Mouse (Mus musculus): ENCODE measurements at regions not wholly inside any gene's neighbourhood (a gene's known extent, or its start where the extent isn't known, plus 50 kb on each side); places are given as distances from the start of the nearest gene placed in this dataset.
"Not testable (repeated sequence)": the region's sequence is repeated elsewhere in the genome, so short reads cannot be mapped to it uniquely, and the experiment has no call there.

DNA sequence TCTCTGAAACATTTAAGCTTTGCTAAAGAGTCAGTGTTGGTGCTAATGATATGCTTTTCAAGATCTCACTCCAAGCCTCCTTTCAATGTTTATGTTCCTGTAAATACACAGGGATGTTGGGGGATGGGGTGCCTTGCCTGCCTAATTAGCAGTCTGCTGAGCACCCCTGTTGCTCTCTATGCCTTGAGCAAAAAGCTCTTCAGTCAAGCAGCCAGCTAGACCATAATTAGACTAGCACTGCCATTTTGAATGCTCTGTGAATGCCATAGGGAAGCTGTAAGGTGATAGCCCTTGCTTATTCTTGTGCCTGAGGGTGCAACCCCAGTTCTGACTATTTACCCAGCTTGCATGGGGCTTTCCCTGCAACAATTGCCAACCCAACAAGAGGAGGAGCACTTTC, 338.6 kb upstream of the Cwc22 start:
- no peak for ATAC-seq (replicated peaks; ENCODE audit: poor library complexity, severe bottlenecking)

DNA sequence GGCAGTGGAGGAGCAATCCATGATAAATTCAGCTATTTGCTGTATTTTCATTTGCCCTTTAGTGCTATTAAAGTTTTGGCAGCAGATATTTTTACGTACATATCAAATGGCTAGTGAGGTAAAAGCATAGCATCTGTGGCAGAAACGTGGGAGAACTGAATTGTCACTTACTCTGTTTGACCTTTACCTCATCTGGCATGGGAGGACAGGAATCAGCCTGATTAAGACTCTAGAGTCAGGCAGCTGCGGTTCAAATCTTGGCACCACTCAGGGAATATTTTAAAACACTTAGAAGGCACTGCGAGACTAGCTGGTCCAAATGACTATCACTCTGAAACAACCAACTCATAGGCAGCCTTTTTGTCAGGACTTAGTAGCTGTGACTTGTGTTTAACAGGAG, 337.4 kb upstream of the Cwc22 start:
- ATAC-seq (replicated peaks; ENCODE audit: poor library complexity, severe bottlenecking) = no peak

- not testable (repeated sequence) for ATAC-seq (replicated peaks; ENCODE audit: poor library complexity, severe bottlenecking)
Measured at GRCm38 (mm10) chr2:78281846-78282245, 335.7 kb upstream of the Cwc22 start.

DNA sequence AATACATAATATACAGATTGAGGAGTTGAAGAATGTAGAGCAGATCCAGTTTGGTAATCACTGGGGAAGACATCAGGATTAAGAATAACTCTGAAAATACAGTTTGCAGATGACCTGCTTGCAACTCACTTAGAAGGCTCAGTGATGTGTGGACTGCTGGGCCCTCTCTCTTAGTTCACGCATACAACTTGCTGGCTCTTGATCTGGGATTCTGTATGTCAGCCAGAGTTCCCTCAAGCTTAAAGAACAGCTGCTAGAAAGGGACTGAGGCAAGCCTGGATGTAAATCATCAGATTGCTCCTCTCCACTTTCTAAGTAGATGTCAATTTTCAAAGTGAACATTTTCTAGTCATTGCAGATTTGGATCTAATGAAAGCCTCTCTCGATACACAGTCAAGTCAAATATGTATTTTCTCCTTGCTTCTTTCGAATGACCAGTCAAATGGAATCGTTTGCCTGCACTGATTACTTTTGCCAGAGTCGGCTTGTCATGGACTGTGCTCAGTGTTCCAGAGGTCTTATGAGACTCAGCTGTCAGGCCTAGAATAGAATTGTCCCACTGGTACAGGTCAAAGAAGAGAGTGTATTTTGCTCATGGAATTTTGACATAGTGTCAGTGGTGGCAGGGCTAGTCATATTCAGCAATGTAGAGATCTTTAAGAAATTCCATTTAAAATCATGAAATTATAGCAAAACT, 334.2 kb upstream of the Cwc22 start:
- no peak for ATAC-seq (replicated peaks; ENCODE audit: poor library complexity, severe bottlenecking)

- no peak for ATAC-seq (replicated peaks; ENCODE audit: poor library complexity, severe bottlenecking)
Measured at GRCm38 (mm10) chr2:78279382-78280056, 333.3 kb upstream of the Cwc22 start.

DNA sequence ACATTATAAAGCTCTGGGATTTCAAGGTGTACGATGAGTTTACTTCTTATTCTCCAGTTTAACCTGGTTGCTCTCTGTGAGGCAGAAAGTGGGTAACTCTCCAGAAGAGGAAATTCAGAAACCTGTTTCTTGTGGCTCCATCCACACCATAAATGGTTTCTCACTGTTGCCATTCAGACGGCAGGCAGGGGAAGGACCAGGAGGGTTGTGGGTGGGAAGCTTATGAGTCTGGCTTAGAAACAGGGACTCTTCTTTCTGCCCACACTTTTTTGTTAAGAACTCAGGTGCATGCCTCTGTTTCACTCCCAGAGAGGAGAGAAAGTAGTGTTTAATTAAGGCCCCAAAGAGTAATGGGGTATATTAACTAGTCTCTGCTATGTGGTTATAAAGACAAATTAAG, 332.5 kb upstream of the Cwc22 start:
- ATAC-seq (replicated peaks; ENCODE audit: poor library complexity, severe bottlenecking) = no peak

DNA sequence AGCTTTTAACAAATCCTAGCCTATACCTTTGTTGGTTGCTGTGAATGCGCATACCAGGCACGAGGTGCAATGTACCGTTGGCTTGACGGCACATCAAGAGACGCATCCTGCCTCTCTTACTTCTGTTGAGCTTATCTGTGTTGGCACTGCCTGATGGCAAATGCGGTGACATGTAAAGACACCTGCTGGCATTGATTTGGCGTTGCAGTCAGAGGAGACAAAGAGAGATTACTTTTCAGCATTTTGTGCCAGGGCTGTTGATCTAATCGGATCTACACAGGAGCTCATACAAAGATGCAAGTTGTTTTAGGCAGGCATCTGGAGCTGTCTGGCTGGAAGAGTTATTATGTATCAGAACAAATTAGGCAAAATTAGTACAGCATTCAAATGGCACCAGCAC, 331.5 kb upstream of the Cwc22 start:
- no peak for ATAC-seq (replicated peaks; ENCODE audit: poor library complexity, severe bottlenecking)

- ATAC-seq (replicated peaks; ENCODE audit: poor library complexity, severe bottlenecking) = no peak
Measured at GRCm38 (mm10) chr2:78274122-78274521, 327.9 kb upstream of the Cwc22 start.

DNA sequence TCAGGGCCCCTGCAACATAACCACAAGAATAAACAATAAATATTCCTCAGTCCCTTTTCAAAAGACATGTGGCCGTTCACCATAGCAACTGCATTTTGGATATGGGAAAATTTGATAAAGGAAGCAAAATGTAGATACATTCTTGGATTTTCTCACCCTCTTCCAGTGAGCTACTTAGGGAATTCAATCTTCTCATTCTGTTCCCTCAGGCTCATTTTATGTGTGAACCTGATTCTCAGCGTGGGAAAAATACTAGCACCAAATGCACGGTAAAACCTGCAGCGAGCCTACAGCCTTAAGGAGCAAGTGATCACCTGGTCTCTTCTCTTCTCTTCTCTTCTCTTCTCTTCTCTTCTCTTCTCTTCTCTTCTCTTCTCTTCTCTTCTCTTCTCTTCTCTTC, 322.5 kb upstream of the Cwc22 start:
- no peak for ATAC-seq (replicated peaks; ENCODE audit: poor library complexity, severe bottlenecking)

DNA sequence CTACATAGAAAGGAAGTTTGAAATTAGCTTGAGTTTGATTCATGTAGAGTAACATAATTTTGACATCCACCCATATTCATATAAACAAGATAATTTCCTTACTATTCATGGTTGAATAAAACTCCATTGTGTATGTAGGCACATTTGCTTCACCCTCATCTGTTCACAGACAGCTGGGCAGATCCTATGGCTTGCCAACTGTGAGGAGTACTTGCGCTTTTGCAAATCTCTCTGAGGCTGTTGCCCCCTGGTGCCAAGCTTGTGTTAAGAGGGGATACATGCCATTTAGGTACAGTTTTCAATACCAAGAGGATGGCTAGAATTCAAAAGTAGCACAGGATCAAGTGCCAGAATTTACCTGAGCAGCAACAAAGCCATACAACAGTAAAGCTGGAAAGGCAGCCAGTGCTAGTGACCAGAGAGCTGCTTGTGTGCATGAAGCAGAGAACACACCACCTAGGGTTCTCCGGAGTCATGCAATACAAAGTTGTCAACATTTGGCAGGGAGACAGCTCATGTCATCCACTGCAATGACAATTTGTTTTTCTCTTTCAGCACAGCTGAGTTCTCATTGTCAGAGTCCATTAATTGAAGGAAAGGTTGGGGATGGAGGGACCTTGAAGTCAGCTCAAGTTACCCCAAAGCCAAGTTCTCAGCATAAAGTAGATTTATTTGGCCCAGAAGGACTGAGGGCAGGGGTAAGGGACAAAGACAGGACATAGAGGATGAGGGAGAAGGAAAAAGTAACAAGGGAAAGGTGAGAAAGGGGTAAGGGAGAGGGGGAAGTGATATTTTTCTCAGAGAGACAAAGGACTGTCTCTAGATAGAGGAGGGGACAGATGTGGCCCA, 321.6 kb upstream of the Cwc22 start:
- no peak for ATAC-seq (replicated peaks; ENCODE audit: poor library complexity, severe bottlenecking)

GRCm38 (mm10) chr2:78253601-78254097, 307.5 kb upstream of the Cwc22 start:
- no peak for ATAC-seq (replicated peaks; ENCODE audit: poor library complexity, severe bottlenecking)

- ATAC-seq (replicated peaks; ENCODE audit: poor library complexity, severe bottlenecking) = no peak
Measured at GRCm38 (mm10) chr2:78246354-78246753, 300.2 kb upstream of the Cwc22 start.

GRCm38 (mm10) chr2:78240299-78240698, 294.1 kb upstream of the Cwc22 start:
- no peak for ATAC-seq (replicated peaks; ENCODE audit: poor library complexity, severe bottlenecking)

DNA sequence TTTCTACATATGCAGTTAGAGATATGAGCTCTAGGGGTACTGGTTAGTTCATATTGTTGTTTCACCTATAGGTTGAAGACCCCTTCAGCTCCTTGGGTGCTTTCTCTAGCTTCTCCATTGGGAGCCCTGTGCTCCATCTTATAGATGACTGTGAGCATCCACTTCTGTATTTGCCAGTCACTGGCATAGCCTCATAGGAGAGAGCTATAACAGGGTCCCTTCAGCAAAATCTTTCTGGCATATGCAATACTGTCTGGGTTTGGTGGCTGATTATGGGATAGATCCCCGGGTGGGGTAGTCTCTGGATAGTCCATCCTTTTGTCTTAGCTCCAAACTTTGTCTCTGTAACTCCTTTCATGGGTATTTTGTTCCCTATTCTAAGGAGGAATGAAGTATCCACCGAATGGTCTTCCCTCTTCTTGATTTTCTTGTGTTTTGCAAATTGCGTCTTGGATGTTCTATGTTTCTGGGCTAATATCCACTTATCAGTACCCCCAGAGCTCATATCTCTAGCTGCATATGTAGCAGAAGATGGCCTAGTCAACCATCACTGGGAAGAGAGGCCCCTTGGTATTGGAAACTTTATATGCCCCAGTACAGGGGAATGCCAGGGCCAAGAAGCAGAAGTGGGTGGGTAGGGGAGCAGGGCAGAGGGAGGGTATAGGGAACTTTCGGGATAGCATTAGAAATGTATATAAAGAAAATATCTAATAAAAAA, 279.4 kb upstream of the Cwc22 start:
- not testable (repeated sequence) for ATAC-seq (replicated peaks; ENCODE audit: poor library complexity, severe bottlenecking)

- ATAC-seq (replicated peaks; ENCODE audit: poor library complexity, severe bottlenecking) = no peak
Measured at GRCm38 (mm10) chr2:78214469-78214868, 268.3 kb upstream of the Cwc22 start.

- no peak for ATAC-seq (replicated peaks; ENCODE audit: poor library complexity, severe bottlenecking)
Measured at GRCm38 (mm10) chr2:78205125-78205524, 258.9 kb upstream of the Cwc22 start.

- no peak for ATAC-seq (replicated peaks; ENCODE audit: poor library complexity, severe bottlenecking)
Measured at GRCm38 (mm10) chr2:78196006-78196405, 249.8 kb upstream of the Cwc22 start.

- no peak for ATAC-seq (replicated peaks; ENCODE audit: poor library complexity, severe bottlenecking)
Measured at GRCm38 (mm10) chr2:78189620-78190019, 243.4 kb upstream of the Cwc22 start.

DNA sequence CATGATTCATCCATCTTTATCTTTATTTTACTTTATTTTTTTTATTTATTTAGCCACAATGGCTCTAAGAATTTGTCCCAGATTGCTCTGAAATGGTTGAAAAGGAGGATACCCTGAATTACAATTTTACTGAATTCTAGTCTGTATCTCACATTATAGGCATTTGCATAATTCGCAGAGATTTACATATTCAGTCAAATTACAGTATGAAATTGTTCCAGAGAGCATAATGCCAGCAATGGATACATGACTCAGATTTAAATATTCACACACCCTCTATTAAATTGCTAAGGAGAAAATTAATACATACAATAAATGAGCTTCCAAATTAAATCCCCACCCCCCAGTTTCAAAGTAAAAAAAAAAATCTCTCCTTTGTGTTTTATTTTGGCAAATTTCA, 238.8 kb upstream of the Cwc22 start:
- ATAC-seq (replicated peaks; ENCODE audit: poor library complexity, severe bottlenecking) = no peak

DNA sequence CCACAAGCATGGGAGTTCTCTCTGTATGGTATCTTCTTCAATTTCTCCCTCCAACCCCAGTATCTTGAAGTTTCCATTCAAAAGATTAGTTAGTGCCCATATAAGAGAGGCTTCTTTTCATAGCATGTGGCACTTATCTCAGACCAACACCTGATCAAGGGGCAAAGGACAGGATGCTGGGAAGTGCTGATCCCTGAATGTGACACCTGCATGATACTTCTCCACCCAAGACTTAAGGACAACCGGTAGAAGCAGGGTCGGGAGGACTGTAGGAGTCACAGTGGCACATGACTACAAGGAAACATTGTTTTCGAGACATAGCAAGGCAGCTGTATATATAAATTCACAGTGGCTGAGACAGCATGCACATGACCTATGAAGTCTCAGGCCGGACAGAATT, 227.6 kb upstream of the Cwc22 start:
- no peak for ATAC-seq (replicated peaks; ENCODE audit: poor library complexity, severe bottlenecking)

GRCm38 (mm10) chr2:78172819-78173218, 226.6 kb upstream of the Cwc22 start:
- ATAC-seq (replicated peaks; ENCODE audit: poor library complexity, severe bottlenecking) = no peak

Measured in granulocyte monocyte progenitor cell, adult 5-6 weeks (primary cell).